Mouse (Mus musculus) E14TG2a.4 (cell line): Measurements from ENCODE around the gene Ptpra.
A peak's percentile ranks its signal among the peaks of the same experiment; 100 is the strongest.
"Not testable (repeated sequence)": the region's sequence is repeated elsewhere in the genome, so short reads cannot be mapped to it uniquely, and the experiment has no call there.

Experiments
- H3K27me3 ChIP-seq: 2 replicates; pipeline ENCODE4 v1.6.1; 2014; ENCODE audit warnings: low read length, control low read depth; ENCODE audit not compliant: insufficient read depth
- H3K36me3 ChIP-seq: 2 replicates; pipeline ENCODE4 v1.6.1; 2014; ENCODE audit warnings: low read length, control low read depth; ENCODE audit not compliant: insufficient read depth
- H3K4me1 ChIP-seq: replicated peaks from 2 replicates; pipeline ENCODE4 v1.6.1; 2014; ENCODE audit warnings: low read depth, low read length, control low read depth
- H3K4me3 ChIP-seq: replicated peaks from 2 replicates; pipeline ENCODE4 v1.5.1; 2014; ENCODE audit warnings: mild to moderate bottlenecking, low read length
- H3K9me3 ChIP-seq: 2 replicates; pipeline ENCODE4 v1.6.1; 2014; ENCODE audit warnings: low read length, control low read depth
- CTCF ChIP-seq: conservative IDR thresholded peaks from 2 replicates; pipeline ENCODE4 v1.5.1; 2014; ENCODE audit warnings: low read length
- NANOG ChIP-seq: IDR thresholded peaks from 2 replicates; pipeline ENCODE4 v1.6.1; 2014; ENCODE audit warnings: borderline replicate concordance, low read length, mixed read lengths
- POU5F1 ChIP-seq: IDR thresholded peaks from 2 replicates; pipeline ENCODE4 v1.6.1; 2014; ENCODE audit warnings: low read length, borderline replicate concordance

Ptpra gene

DNA sequence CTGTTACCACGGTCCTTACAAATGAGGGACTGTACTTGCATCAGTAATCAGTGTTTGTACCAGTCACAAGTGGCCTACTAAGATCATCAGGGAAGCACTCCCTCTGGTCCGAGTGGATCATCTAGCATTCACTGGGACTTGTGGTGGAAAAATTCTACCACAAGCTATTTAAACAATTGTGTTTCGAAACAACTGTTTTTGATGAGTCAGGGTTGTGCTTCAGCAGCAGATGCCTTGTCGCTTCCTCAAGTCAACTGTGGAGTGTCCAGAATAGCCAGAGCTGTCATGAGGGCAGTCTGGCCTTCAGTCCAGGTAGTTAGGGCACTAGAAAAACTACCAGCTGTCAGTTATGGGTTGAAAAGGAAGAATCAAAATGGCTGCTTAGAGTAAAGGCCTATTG is 38.5 kb downstream of the Ptpra start:
- peaks cover 39% of the 10 kb centered on the region for H3K4me1 ChIP-seq
- no peaks in the 10 kb centered on the region for H3K36me3 ChIP-seq
- no peaks in the 10 kb centered on the region for H3K9me3 ChIP-seq
- TF ChIP-seq NANOG, result no peak
- TF ChIP-seq CTCF, result no peak
- no peak for TF ChIP-seq POU5F1
- no peak overlapping the region for H3K4me3 ChIP-seq
- no peaks in the 10 kb centered on the region for H3K27me3 ChIP-seq

DNA sequence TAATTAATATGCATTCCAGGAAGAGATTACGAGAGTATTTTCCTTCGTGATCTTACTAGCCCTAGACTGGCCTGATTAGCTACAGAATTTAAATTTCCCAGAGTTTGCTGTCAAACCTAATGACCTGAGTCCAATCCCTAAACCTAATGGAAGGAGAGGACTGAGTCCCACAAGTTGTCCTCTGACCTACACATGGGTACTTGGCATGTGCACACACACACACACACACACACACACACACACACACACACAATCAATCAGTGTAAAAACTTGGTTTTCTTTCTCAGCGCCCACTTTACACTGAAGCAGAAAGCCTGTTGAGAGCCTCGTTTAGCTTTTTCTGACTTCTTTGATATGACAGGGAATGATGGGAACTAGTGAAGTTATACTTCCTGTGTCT is 41.1 kb downstream of the Ptpra start:
- TF ChIP-seq NANOG, result no peak
- no peak for TF ChIP-seq CTCF
- TF ChIP-seq POU5F1, result no peak
- no peaks in the 10 kb centered on the region for H3K9me3 ChIP-seq
- no peak overlapping the region for H3K4me3 ChIP-seq
- H3K4me1 ChIP-seq, result peaks cover 47% of the 10 kb centered on the region
- no peaks in the 10 kb centered on the region for H3K36me3 ChIP-seq
- H3K27me3 ChIP-seq, result no peaks in the 10 kb centered on the region

DNA sequence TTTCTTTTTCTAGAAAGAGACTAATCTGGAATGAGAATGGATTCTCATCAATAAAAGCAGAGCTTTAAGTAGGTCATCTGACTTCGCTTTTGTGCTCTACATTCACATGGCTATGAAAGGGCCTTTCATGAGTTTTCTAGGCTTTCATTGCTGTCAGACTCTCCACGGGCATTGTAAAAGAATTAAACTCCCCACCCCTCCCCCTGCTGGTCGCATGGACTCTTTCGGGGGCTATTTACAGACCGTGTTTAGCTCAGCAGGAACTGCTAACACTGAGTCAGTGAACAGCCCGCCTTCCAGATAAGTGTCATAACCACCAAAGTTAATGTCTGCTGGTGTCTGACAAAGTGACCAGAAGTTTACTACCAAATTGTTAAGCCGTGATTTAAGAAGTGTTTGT is 41.5 kb downstream of the Ptpra start:
- peak; percentile 12 for TF ChIP-seq CTCF
- no peak for TF ChIP-seq NANOG
- Histone ChIP-seq H3K9me3 (no peaks in the 10 kb centered on the region), H3K4me3 (no peak overlapping the region), H3K36me3 (no peaks in the 10 kb centered on the region), H3K27me3 (no peaks in the 10 kb centered on the region), H3K4me1 (peaks cover 47% of the 10 kb centered on the region)

DNA sequence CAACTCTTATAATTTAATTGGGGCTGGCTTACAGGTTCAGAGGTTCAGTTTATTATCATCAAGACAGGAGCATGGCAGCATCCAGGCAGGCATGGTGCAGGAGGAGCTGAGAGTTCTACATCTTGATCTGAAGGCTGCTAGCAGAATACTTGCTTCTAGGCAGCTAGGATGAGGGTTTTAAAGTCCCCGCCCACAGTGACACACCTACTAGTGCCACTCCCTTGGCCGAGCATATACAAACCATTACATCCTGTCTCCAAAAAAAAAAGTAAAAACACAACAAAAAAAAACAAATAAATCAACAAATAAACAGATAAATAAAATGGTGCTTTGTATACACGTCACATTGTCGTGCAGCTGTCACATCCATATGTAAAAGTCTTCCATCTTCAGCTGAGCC is 45.0 kb downstream of the Ptpra start:
- H3K4me3 ChIP-seq, H3K9me3 ChIP-seq, H3K36me3 ChIP-seq, H3K27me3 ChIP-seq: not testable (repeated sequence)
- peaks cover 23% of the 10 kb centered on the region for H3K4me1 ChIP-seq

DNA sequence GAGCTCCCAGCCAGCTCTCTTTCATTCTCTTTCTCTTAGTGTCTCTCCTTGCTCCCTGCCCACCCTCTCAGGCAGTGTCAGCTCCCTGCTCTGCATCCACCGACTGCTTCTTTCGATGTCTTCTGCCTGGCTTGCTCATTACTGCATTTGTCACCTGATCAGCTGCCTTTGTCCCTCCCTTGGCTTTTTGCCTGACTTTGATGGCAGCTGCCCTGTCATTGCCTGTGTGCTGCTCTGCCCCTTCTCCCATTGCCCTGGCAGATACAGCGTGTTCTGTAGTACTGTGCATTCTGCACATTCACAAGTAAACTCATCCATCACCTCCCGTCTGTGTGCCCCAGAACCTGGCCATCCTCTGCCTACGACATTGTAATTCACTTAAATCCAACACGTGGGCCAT is 46.0 kb downstream of the Ptpra start:
- Histone ChIP-seq H3K27me3 (no peaks in the 10 kb centered on the region), H3K4me1 (peaks cover 17% of the 10 kb centered on the region), H3K36me3 (no peaks in the 10 kb centered on the region), H3K4me3 (no peak overlapping the region), H3K9me3 (no peaks in the 10 kb centered on the region)
- TF ChIP-seq POU5F1 (no peak), NANOG (no peak), CTCF (no peak)

DNA sequence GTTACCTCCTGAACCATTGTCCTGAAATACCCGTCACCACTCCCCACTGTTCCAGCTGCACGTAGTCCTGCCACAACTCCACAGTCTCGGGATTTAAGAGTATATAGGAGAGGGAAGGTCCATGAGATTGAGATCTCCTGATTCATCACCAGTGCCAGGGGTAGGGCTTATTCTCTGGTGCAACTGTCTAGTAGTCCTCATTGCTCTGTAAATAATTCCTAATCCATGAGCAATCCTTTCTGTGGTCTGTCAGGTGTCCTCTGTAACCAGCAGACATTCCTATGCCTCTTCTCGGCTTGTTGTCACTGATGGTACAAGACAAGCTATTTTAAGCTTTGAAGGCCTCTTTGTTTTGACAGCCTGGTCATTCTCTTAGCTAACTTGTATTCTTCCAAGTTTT is 46.9 kb downstream of the Ptpra start:
- no peaks in the 10 kb centered on the region for H3K9me3 ChIP-seq
- no peak overlapping the region for H3K4me3 ChIP-seq
- H3K36me3 ChIP-seq, result no peaks in the 10 kb centered on the region
- TF ChIP-seq POU5F1 (no peak), CTCF (no peak), NANOG (no peak)
- peaks cover 8% of the 10 kb centered on the region; the same call in 1 of the 2 replicates for H3K4me1 ChIP-seq
- H3K27me3 ChIP-seq, result no peaks in the 10 kb centered on the region

DNA sequence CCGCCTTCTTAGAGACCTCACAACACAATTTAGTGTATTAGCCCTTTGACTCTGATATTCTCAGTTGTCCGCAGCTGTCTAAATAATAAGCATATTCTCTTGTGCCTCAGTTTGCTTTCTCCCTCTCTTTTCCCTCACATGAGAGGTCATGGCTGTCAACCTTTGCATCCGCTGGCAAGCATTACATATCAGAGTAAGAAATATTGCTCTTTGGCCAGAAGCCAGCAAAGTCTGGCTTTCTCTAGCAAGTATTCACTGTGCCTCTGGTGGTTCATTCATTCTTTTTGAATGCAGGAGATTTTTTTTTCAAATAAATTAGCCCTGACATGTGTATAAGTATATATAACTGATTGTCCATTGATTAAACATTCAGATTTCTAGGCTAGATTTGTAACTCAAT is 49.5 kb downstream of the Ptpra start:
- Histone ChIP-seq H3K27me3 (no peaks in the 10 kb centered on the region), H3K36me3 (no peaks in the 10 kb centered on the region), H3K9me3 (no peaks in the 10 kb centered on the region), H3K4me1 (peaks cover 7% of the 10 kb centered on the region; the same call in 1 of the 2 replicates), H3K4me3 (no peak overlapping the region)
- TF ChIP-seq CTCF, result no peak
- no peak for TF ChIP-seq NANOG
- TF ChIP-seq POU5F1, result no peak

DNA sequence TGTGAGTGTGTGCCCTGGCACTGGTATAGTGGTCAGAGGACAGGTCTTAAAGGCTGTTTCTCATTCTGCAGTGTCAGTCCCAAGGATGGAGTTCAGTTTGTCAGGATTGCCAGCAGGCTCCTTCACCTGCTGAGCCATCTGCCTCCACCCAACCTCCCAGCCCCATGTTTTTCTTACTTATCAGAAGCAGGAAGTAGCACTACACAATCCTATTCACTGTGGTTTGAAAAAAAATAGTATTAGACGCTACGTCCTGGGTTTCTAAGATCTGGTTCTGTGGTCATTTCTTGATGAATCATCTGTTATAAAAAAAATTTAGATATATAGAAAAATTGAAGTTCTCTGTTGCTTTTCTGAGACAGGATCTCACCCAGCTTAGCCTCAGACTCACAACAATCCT is 51.5 kb downstream of the Ptpra start:
- no peaks in the 10 kb centered on the region for H3K4me1 ChIP-seq
- TF ChIP-seq NANOG (no peak), POU5F1 (no peak), CTCF (no peak)
- H3K36me3 ChIP-seq, result no peaks in the 10 kb centered on the region

DNA sequence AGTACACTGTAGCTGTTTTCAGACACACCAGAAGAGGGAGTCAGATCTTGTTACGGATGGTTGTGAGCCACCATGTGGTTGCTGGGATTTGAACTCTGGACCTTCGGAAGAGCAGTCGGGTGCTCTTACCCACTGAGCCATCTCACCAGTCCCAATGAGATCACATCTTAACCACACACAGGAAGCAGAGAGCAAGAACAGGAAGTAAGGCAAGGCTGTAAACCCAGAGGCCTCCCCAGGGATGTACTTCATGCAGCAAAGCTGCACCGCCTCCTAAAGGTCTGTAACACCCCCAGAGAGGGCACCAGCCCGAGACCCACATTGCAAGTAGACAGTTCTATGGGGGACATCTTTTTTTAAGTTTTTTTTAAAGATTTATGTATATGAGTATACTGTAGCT is 61.5 kb downstream of the Ptpra start:
- not testable (repeated sequence) for H3K27me3 ChIP-seq, H3K36me3 ChIP-seq, H3K4me3 ChIP-seq, H3K9me3 ChIP-seq, H3K4me1 ChIP-seq

More for the DNA sequence above, 51.5 kb downstream of the Ptpra start:
- Histone ChIP-seq H3K9me3 (no peaks in the 10 kb centered on the region), H3K4me3 (no peak overlapping the region), H3K27me3 (no peaks in the 10 kb centered on the region)
